Mouse (Mus musculus) stomach, embryonic 16.5 days (tissue): ENCODE data around the gene Atp8b5. TPM values are rescaled to one million over a fixed set of nuclear protein-coding genes. Genes with fewer than 3 reads are reported as not detected.

Experiments used
- ATAC-seq: fragments of 200-750 bp; cut with Nextera tagmentation; 2 replicates; pipeline ENCODE4 v1.8.0; 2017; ENCODE audit warnings: moderate number of reproducible peaks, moderate TSS enrichment; ENCODE audit not compliant: insufficient read depth, low FRiP score
- H3K27ac ChIP-seq: fragments of 300-500 bp; sonication (generic); 2 replicates; pipeline ENCODE4 v1.5.1; 2014; ENCODE audit warnings: low read length
- H3K27me3 ChIP-seq: fragments of 300-500 bp; sonication (generic); 2 replicates; pipeline ENCODE4 v1.6.1; 2014; ENCODE audit warnings: low read length, control low read depth, mixed read lengths; ENCODE audit not compliant: control insufficient read depth, insufficient read depth
- H3K36me3 ChIP-seq: fragments of 300-500 bp; sonication (generic); 2 replicates; pipeline ENCODE4 v1.6.1; 2014; ENCODE audit warnings: low read length; ENCODE audit not compliant: control insufficient read depth, insufficient read depth
- H3K4me1 ChIP-seq: fragments of 300-500 bp; sonication (generic); 2 replicates; pipeline ENCODE4 v1.6.1; 2014; ENCODE audit warnings: low read length, control low read depth, mixed read lengths; ENCODE audit not compliant: control insufficient read depth, insufficient read depth
- H3K4me2 ChIP-seq: fragments of 300-500 bp; sonication (generic); 2 replicates; pipeline ENCODE4 v1.6.1; 2014; ENCODE audit warnings: low read depth, low read length, mixed read lengths
- H3K4me3 ChIP-seq: fragments of 300-500 bp; sonication (generic); replicated peaks from 2 replicates; pipeline ENCODE4 v1.5.1; 2014; ENCODE audit warnings: mild to moderate bottlenecking, low read length
- H3K9ac ChIP-seq: fragments of 300-500 bp; sonication (generic); 2 replicates; pipeline ENCODE4 v1.6.1; 2014; ENCODE audit warnings: low read length
- H3K9me3 ChIP-seq: fragments of 300-500 bp; sonication (generic); replicated peaks from 2 replicates; pipeline ENCODE4 v1.6.1; 2016; ENCODE audit warnings: low read length, control low read depth; ENCODE audit not compliant: control insufficient read depth
- WGBS: fragments of 180-500 bp; shearing (Covaris S2); extraction: QIAGEN DNeasy Blood & Tissue Kit; methylation state at CpG from one replicate; pipeline ENCODE4 v1.1.7; 2014; 5-methylcytosine and 5-hydroxymethylcytosine counted together
- polyA plus RNA-seq: library from polyadenylated mRNA; unstranded; fragments of >200 nt; fragmentation: Nextera tagmentation; extraction: Ambion mirVana; gene quantifications from 2 replicates; pipeline ENCODE4 v1.2.1, GENCODE M21; 2015

Gene Atp8b5
- polyA plus RNA-seq, 1 experiment from 2014 or later = 0.19 TPM

GRCm38 (mm10) chr4:43418973-43419656, 152.2 kb downstream of the Atp8b5 start:
- Histone ChIP-seq H3K9me3 (no peaks in the 10 kb centered on the region), H3K4me1 (peaks cover 10% of the 10 kb centered on the region; the same call in 1 of the 2 replicates), H3K36me3 (peaks cover 17% of the 10 kb centered on the region; the same call in 1 of the 2 replicates), H3K4me2 (no peak overlapping the region), H3K9ac (no peak overlapping the region), H3K27me3 (no peaks in the 10 kb centered on the region), H3K4me3 (no peak overlapping the region), H3K27ac (peak overlapping the region; percentile 34)
- no peak for ATAC-seq
- 66% methylated on average over 15 of the region's 15 CpGs for WGBS

GRCm38 (mm10) chr4:43419801-43420281, 152.9 kb downstream of the Atp8b5 start:
- Histone ChIP-seq H3K9me3 (no peaks in the 10 kb centered on the region), H3K9ac (no peak overlapping the region), H3K4me2 (no peak overlapping the region), H3K4me3 (no peak overlapping the region), H3K36me3 (peaks cover 21% of the 10 kb centered on the region; the same call in 1 of the 2 replicates), H3K4me1 (peaks cover 10% of the 10 kb centered on the region; the same call in 1 of the 2 replicates), H3K27me3 (no peaks in the 10 kb centered on the region), H3K27ac (peak overlapping the region; percentile 34)
- 64% methylated on average over 9 of the region's 9 CpGs for WGBS
- no peak for ATAC-seq

DNA sequence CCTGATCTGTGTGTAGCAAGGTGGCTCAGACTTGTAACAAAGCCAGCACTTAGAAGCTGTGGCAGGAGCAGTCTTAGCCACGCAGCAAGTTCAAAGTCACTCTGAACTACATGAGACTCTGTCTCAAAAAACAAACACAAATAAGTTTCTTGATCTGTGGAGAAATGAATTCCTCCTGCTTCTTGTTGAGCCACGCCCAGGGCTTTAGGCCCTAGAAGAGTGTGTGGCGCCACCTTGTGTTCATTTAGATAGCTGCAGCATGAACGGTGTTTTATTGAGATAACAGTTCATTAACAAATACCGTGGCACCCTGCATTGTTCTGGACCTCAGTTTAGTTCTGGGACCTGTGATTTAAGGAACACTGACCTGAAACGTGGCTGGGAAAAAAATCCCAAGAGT, 153.3 kb downstream of the Atp8b5 start:
- Histone ChIP-seq H3K4me2 (no peak overlapping the region), H3K4me3 (no peak overlapping the region), H3K9me3 (no peaks in the 10 kb centered on the region), H3K27ac (peak overlapping the region; percentile 34; the same call in 1 of the 2 replicates), H3K36me3 (peaks cover 21% of the 10 kb centered on the region; the same call in 1 of the 2 replicates), H3K27me3 (no peaks in the 10 kb centered on the region), H3K4me1 (peaks cover 10% of the 10 kb centered on the region; the same call in 1 of the 2 replicates), H3K9ac (no peak overlapping the region)
- peak; percentile 19; the same call in 1 of the 2 replicates for ATAC-seq
- WGBS = 3% methylated on average over 6 of the region's 6 CpGs

DNA sequence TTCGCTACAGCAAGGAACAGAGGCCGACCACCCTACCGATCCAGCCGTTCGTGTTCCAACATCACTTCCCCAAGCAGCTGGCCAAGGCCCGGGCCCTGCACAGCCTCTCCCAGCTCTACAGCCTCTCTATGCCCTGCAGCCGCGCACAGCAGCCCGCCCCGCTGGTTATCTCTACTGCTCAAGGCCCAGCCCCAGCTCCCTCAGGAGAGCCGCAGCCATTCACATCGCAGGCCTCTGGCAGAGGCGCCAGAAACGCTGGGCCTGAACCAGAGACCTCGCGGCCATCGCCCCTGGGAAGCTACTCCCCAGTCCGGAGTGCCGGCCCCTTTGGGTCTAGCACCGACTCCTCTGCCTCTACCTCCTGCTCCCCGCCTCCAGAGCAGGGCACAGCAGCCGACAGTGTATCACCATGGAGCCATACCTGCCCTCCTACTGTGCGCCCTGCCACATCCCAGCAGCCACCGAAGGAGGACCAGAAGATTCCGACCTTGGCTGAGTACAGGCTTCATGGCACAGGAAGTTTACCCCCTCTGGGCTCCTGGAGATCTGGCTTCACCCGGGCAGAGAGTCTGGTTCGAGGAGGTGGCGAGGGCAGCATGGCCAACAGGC, 154.8 kb downstream of the Atp8b5 start:
- Histone ChIP-seq H3K9me3 (no peaks in the 10 kb centered on the region), H3K36me3 (peaks cover 18% of the 10 kb centered on the region), H3K27me3 (peaks cover 3% of the 10 kb centered on the region; the same call in 1 of the 2 replicates), H3K4me2 (no peak overlapping the region), H3K27ac (no peak overlapping the region), H3K4me1 (peaks cover 14% of the 10 kb centered on the region; the same call in 1 of the 2 replicates), H3K4me3 (no peak overlapping the region), H3K9ac (no peak overlapping the region)
- ATAC-seq = no peak
- WGBS = 77% methylated on average over 28 of the region's 28 CpGs

Other genes with a start within 250 kb of the Atp8b5 start
- 22.9 and 24.7 TPM in 2 replicates for gene Pigo, start 241.3 kb upstream of the Atp8b5 start, polyA plus RNA-seq
- gene Stoml2, start 235.4 kb upstream of the Atp8b5 start, polyA plus RNA-seq = 263 and 272 TPM in 2 replicates
- 12.9 and 13.5 TPM in 2 replicates for gene Fam214b, start 220.9 kb upstream of the Atp8b5 start, polyA plus RNA-seq
- gene Unc13b, start 208.2 kb upstream of the Atp8b5 start, polyA plus RNA-seq = 7.4 and 8.3 TPM in 2 replicates
- gene Rusc2, start 114.8 kb downstream of the Atp8b5 start, polyA plus RNA-seq = 10.4 and 15.1 TPM in 2 replicates
- not detected in 2 replicates for gene Fam166b, start 162.0 kb downstream of the Atp8b5 start, polyA plus RNA-seq
- 1.7 TPM in 2 replicates for gene Tesk1, start 174.8 kb downstream of the Atp8b5 start, polyA plus RNA-seq
- gene Cd72, start 187.5 kb downstream of the Atp8b5 start, polyA plus RNA-seq = 2.6 and 3.5 TPM in 2 replicates
- not detected in 2 replicates for gene Sit1, start 216.6 kb downstream of the Atp8b5 start, polyA plus RNA-seq
- gene Ccdc107, start 225.7 kb downstream of the Atp8b5 start, polyA plus RNA-seq = 106 and 113 TPM in 2 replicates
- 45.0 and 46.1 TPM in 2 replicates for gene Arhgef39, start 232.5 kb downstream of the Atp8b5 start, polyA plus RNA-seq
- 22.3 and 22.9 TPM in 2 replicates for gene Car9, start 239.8 kb downstream of the Atp8b5 start, polyA plus RNA-seq